9 mouse cellular contexts compared by ENCODE assay signal in the genomic region with DNA sequence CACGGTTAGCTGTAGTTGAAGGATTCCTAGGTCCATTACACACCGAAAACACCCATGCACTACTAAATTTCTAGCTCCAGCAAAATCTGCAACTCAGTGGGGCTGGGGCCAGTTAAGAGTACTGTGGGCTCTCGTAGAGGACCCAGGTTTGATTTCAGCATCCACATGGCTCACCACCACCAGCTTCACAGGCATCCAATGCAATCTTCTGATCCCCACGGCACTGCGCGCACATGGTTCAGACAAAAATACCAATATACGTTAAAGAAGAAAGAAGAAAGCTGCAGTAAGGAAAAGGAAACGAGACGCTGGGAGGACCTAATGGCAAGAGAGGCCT. TPM values are rescaled to one million over a fixed set of nuclear protein-coding genes. Genes with fewer than 3 reads are reported as not detected.
DNase-seq lines count a peak whose midpoint lies in the region; ATAC-seq and TF ChIP-seq lines count a peak whose summit lies in the region.
"Had no signal": no experiment of that assay in that cellular context is flagged by ENCODE, and none has a peak within 500 bp of the region (broad histone marks: within the 10 kb centered on the region; RNA-seq: fewer than 3 reads in every experiment).

No protein-coding gene starts in this region.

- peak overlapping the region; percentile 84 for H3K4me2 ChIP-seq in kidney, embryonic 14.5 days (replicated peaks; ENCODE audit: low read depth, low read length)
- H3K4me2 ChIP-seq in hindbrain, embryonic 14.5 days (replicated peaks), result peak overlapping the region; percentile 91
- H3K4me2 ChIP-seq in midbrain, embryonic 12.5 days (replicated peaks), result peak overlapping the region; percentile 90

- peak overlapping the region; percentile 89 for H3K4me3 ChIP-seq in kidney, embryonic 14.5 days (ENCODE audit: low read length)
- peak overlapping the region; percentile 81 for H3K4me3 ChIP-seq in bone marrow macrophage, adult 2 months (ENCODE audit: insufficient read depth, low read length)
- H3K4me3 ChIP-seq in hindbrain, embryonic 14.5 days (replicated peaks; ENCODE audit: low read length), result peak overlapping the region; percentile 73
- peak overlapping the region; percentile 90 for H3K4me3 ChIP-seq in midbrain, embryonic 12.5 days

- H3K9ac ChIP-seq in kidney, embryonic 14.5 days (ENCODE audit: low read depth, low read length), result peak overlapping the region; percentile 84
- H3K9ac ChIP-seq in hindbrain, embryonic 14.5 days, result peak overlapping the region; percentile 86
- peak overlapping the region; percentile 92 for H3K9ac ChIP-seq in midbrain, embryonic 12.5 days (replicated peaks)

- H3K27ac ChIP-seq in kidney, embryonic 14.5 days (ENCODE audit: low read depth, low read length), result peak overlapping the region; percentile 96
- H3K27ac ChIP-seq in bone marrow macrophage, adult 2 months (ENCODE audit: insufficient read depth, low read depth, low read length), result peak overlapping the region; percentile 91
- H3K27ac ChIP-seq in hindbrain, embryonic 14.5 days, result peak overlapping the region; percentile 75
- H3K27ac ChIP-seq in midbrain, embryonic 12.5 days (replicated peaks), result peak overlapping the region; percentile 99

- ATAC-seq in kidney, embryonic 14.5 days (ENCODE audit: low FRiP score, low TSS enrichment), result peak; percentile 30; the same call in 1 of the 2 replicates
- peak; percentile 44 for ATAC-seq in hindbrain, embryonic 14.5 days (ENCODE audit: low FRiP score)
- ATAC-seq in midbrain, embryonic 12.5 days (ENCODE audit: low FRiP score, low read depth), result peak; percentile 48
- no peak for ATAC-seq in granulocyte monocyte progenitor cell, adult 5-6 weeks (replicated peaks; ENCODE audit: poor library complexity, severe bottlenecking)

- H3K27me3 ChIP-seq in kidney, embryonic 14.5 days (ENCODE audit: control insufficient read depth, insufficient read depth, low read length), result no peaks in the 10 kb centered on the region
- H3K27me3 ChIP-seq in hindbrain, embryonic 14.5 days (ENCODE audit: control insufficient read depth, insufficient read depth, low read length), result no peaks in the 10 kb centered on the region
- no peaks in the 10 kb centered on the region for H3K27me3 ChIP-seq in midbrain, embryonic 12.5 days

- peaks cover 38% of the 10 kb centered on the region for H3K36me3 ChIP-seq in kidney, embryonic 14.5 days (ENCODE audit: control insufficient read depth, insufficient read depth, low read length)
- peaks cover 32% of the 10 kb centered on the region for H3K36me3 ChIP-seq in hindbrain, embryonic 14.5 days (replicated peaks; ENCODE audit: control insufficient read depth, insufficient read depth)
- H3K36me3 ChIP-seq in midbrain, embryonic 12.5 days, result peaks cover 32% of the 10 kb centered on the region

- 0% methylated on average over 9 of the region's 9 CpGs for WGBS in kidney, embryonic 14.5 days
- WGBS in hindbrain, embryonic 14.5 days, result under 1% methylated on average over 9 of the region's 9 CpGs
- 0% methylated on average over 9 of the region's 9 CpGs for WGBS in midbrain, embryonic 12.5 days

- H3K4me1 ChIP-seq in kidney, embryonic 14.5 days (ENCODE audit: control insufficient read depth, insufficient read depth, low read length), result peaks cover 13% of the 10 kb centered on the region; the same call in 1 of the 2 replicates
- peaks cover 12% of the 10 kb centered on the region for H3K4me1 ChIP-seq in bone marrow macrophage, adult 2 months (ENCODE audit: control insufficient read depth, insufficient read depth, low read length)
- H3K4me1 ChIP-seq in hindbrain, embryonic 14.5 days (replicated peaks; ENCODE audit: control insufficient read depth, insufficient read depth, low read length), result peaks cover 25% of the 10 kb centered on the region
- H3K4me1 ChIP-seq in midbrain, embryonic 12.5 days, result peaks cover 26% of the 10 kb centered on the region

- no peaks in the 10 kb centered on the region for H3K9me3 ChIP-seq in kidney, embryonic 14.5 days (ENCODE audit: control insufficient read depth, low read length)
- H3K9me3 ChIP-seq in hindbrain, embryonic 14.5 days (ENCODE audit: control insufficient read depth, low read length), result no peaks in the 10 kb centered on the region
- no peaks in the 10 kb centered on the region for H3K9me3 ChIP-seq in midbrain, embryonic 12.5 days

- no peak for DNase-seq in kidney, postnatal 10 days
- no peak for DNase-seq in hindbrain, embryonic 14.5 days (ENCODE audit: low spot score)
- DNase-seq in cerebellum, adult 11 months, result no peak
- DNase-seq in MN1 (ENCODE audit: low spot score), result no peak

- TF ChIP-seq CTCF in bone marrow macrophage, adult 2 months (IDR thresholded peaks at IDR 0.05; ENCODE audit: low read depth, low read length), result no peak

- no peak for TF ChIP-seq POLR2A in bone marrow macrophage, adult 2 months (IDR thresholded peaks at IDR 0.05; ENCODE audit: borderline replicate concordance, low read depth, low read length)

RNA-seq across cellular contexts. Expression of a gene that starts 0.4 kb away (rescaled TPM):
- 15.6 and 19.7 TPM in 2 replicates for polyA plus RNA-seq in kidney, embryonic 14.5 days (2014; fragmentation: Nextera tagmentation; extraction: Ambion mirVana)
- polyA plus RNA-seq in bone marrow macrophage, adult 2 months (2012; ENCODE audit: insufficient read depth, insufficient read length, missing spikeins), result 34.0 and 44.4 TPM in 2 replicates
- 42.4 and 46.4 TPM in 2 replicates for polyA plus RNA-seq in hindbrain, embryonic 14.5 days (2014; fragmentation: Nextera tagmentation; extraction: Ambion mirVana)
- 42.0 and 45.4 TPM in 2 replicates for polyA plus RNA-seq in midbrain, embryonic 12.5 days (2016; fragmentation: Nextera tagmentation; extraction: Ambion mirVana)
- 19.6 and 25.0 TPM in 2 replicates for total RNA-seq in granulocyte monocyte progenitor cell, adult 5-6 weeks (2014; fragmentation: Nextera tagmentation)
- total RNA-seq in granulocyte monocyte progenitor cell, adult 5-6 weeks (2017), result 21.5 and 26.8 TPM in 2 replicates

RNA-seq across cellular contexts. Expression of a gene that starts 9.7 kb away (rescaled TPM):
- 163 and 211 TPM in 2 replicates for polyA plus RNA-seq in kidney, embryonic 14.5 days (2014; fragmentation: Nextera tagmentation; extraction: Ambion mirVana)
- polyA plus RNA-seq in bone marrow macrophage, adult 2 months (2012; ENCODE audit: insufficient read depth, insufficient read length, missing spikeins), result 145 and 177 TPM in 2 replicates
- 162 and 165 TPM in 2 replicates for polyA plus RNA-seq in hindbrain, embryonic 14.5 days (2014; fragmentation: Nextera tagmentation; extraction: Ambion mirVana)
- 164 and 178 TPM in 2 replicates for polyA plus RNA-seq in midbrain, embryonic 12.5 days (2016; fragmentation: Nextera tagmentation; extraction: Ambion mirVana)
- total RNA-seq in granulocyte monocyte progenitor cell, adult 5-6 weeks (2014; fragmentation: Nextera tagmentation), result 112 and 128 TPM in 2 replicates
- 245 and 280 TPM in 2 replicates for total RNA-seq in granulocyte monocyte progenitor cell, adult 5-6 weeks (2017)

RNA-seq across cellular contexts. Expression of a gene that starts 11.3 kb away (rescaled TPM):
- 109 and 180 TPM in 2 replicates for polyA plus RNA-seq in kidney, embryonic 14.5 days (2014; fragmentation: Nextera tagmentation; extraction: Ambion mirVana)
- polyA plus RNA-seq in bone marrow macrophage, adult 2 months (2012; ENCODE audit: insufficient read depth, insufficient read length, missing spikeins), result 74.5 and 75.3 TPM in 2 replicates
- 121 and 137 TPM in 2 replicates for polyA plus RNA-seq in hindbrain, embryonic 14.5 days (2014; fragmentation: Nextera tagmentation; extraction: Ambion mirVana)
- 137 and 146 TPM in 2 replicates for polyA plus RNA-seq in midbrain, embryonic 12.5 days (2016; fragmentation: Nextera tagmentation; extraction: Ambion mirVana)
- total RNA-seq in granulocyte monocyte progenitor cell, adult 5-6 weeks (2014; fragmentation: Nextera tagmentation), result 73.1 and 73.3 TPM in 2 replicates
- total RNA-seq in granulocyte monocyte progenitor cell, adult 5-6 weeks (2017), result 74.5 and 91.2 TPM in 2 replicates

RNA-seq across cellular contexts. Expression of a gene that starts 22.0 kb away (rescaled TPM):
- not detected in 2 replicates for polyA plus RNA-seq in kidney, embryonic 14.5 days (2014; fragmentation: Nextera tagmentation; extraction: Ambion mirVana)
- not detected in 2 replicates for polyA plus RNA-seq in bone marrow macrophage, adult 2 months (2012; ENCODE audit: insufficient read depth, insufficient read length, missing spikeins)
- not detected in 2 replicates for polyA plus RNA-seq in hindbrain, embryonic 14.5 days (2014; fragmentation: Nextera tagmentation; extraction: Ambion mirVana)
- not detected in 2 replicates for polyA plus RNA-seq in midbrain, embryonic 12.5 days (2016; fragmentation: Nextera tagmentation; extraction: Ambion mirVana)
- not detected in 2 replicates for total RNA-seq in granulocyte monocyte progenitor cell, adult 5-6 weeks (2014; fragmentation: Nextera tagmentation)
- not detected in 2 replicates for total RNA-seq in granulocyte monocyte progenitor cell, adult 5-6 weeks (2017)
- total RNA-seq: layer of hippocampus, postnatal 25 days had no signal

RNA-seq across cellular contexts. Expression of a gene that starts 23.5 kb away (rescaled TPM):
- 24.4 and 29.6 TPM in 2 replicates for polyA plus RNA-seq in kidney, embryonic 14.5 days (2014; fragmentation: Nextera tagmentation; extraction: Ambion mirVana)
- 10.2 and 11.8 TPM in 2 replicates for polyA plus RNA-seq in bone marrow macrophage, adult 2 months (2012; ENCODE audit: insufficient read depth, insufficient read length, missing spikeins)
- 63.0 and 68.9 TPM in 2 replicates for polyA plus RNA-seq in hindbrain, embryonic 14.5 days (2014; fragmentation: Nextera tagmentation; extraction: Ambion mirVana)
- 40.7 and 41.6 TPM in 2 replicates for polyA plus RNA-seq in midbrain, embryonic 12.5 days (2016; fragmentation: Nextera tagmentation; extraction: Ambion mirVana)
- total RNA-seq in granulocyte monocyte progenitor cell, adult 5-6 weeks (2014; fragmentation: Nextera tagmentation), result 11.6 and 13.5 TPM in 2 replicates
- 4.1 and 5.9 TPM in 2 replicates for total RNA-seq in granulocyte monocyte progenitor cell, adult 5-6 weeks (2017)
